Mouse (Mus musculus) G1E (cell line): Measurements from ENCODE around the gene Mtmr6.

ENCODE experiments used
- CTCF ChIP-seq: IDR thresholded peaks from 2 replicates; pipeline ENCODE4 v1.5.1; 2012; ENCODE audit warnings: low read depth, low read length, inconsistent platforms, mixed read lengths
- GATA1 ChIP-seq: IDR thresholded peaks from 2 replicates; pipeline ENCODE4 v1.6.1; 2012; ENCODE audit warnings: borderline replicate concordance, low read length, inconsistent platforms, mixed read lengths
- GATA2 ChIP-seq: IDR thresholded peaks from 2 replicates; pipeline ENCODE4 v1.6.1; 2012; ENCODE audit warnings: low read depth, low read length, inconsistent platforms, borderline replicate concordance
- POLR2AphosphoS5 ChIP-seq: IDR thresholded peaks from 2 replicates; pipeline ENCODE4 v1.6.1; 2012; ENCODE audit warnings: low read depth, low read length, inconsistent platforms; ENCODE audit not compliant: insufficient replicate concordance
- TAL1 ChIP-seq: conservative IDR thresholded peaks from 2 replicates; pipeline ENCODE4 v1.6.1; 2012; ENCODE audit warnings: low read depth, low read length, inconsistent platforms, mixed read lengths

- TF ChIP-seq CTCF: no peak
- no peak for TF ChIP-seq GATA1
- TF ChIP-seq GATA2: no peak
- no peak for TF ChIP-seq POLR2AphosphoS5
- TF ChIP-seq TAL1: no peak
These were observed 7.2 kb upstream of the Mtmr6 start for GRCm38 (mm10) chr14:60257851-60258250.
